Mouse (Mus musculus) bone marrow, adult 2 months (tissue): Measurements from ENCODE around the gene Psd.

ENCODE experiments used
- CTCF ChIP-seq: fragments of 200-500 bp; IDR thresholded peaks from 2 replicates; pipeline ENCODE4 v1.5.1; 2011; ENCODE audit warnings: low read length, control low read depth; ENCODE audit not compliant: control insufficient read depth, insufficient read depth
- POLR2A ChIP-seq: fragments of 200-500 bp; IDR thresholded peaks from 2 replicates; pipeline ENCODE4 v1.6.1; 2011; ENCODE audit warnings: low read depth, mild to moderate bottlenecking, control low read depth, low read length, borderline replicate concordance; ENCODE audit not compliant: control insufficient read depth

DNA sequence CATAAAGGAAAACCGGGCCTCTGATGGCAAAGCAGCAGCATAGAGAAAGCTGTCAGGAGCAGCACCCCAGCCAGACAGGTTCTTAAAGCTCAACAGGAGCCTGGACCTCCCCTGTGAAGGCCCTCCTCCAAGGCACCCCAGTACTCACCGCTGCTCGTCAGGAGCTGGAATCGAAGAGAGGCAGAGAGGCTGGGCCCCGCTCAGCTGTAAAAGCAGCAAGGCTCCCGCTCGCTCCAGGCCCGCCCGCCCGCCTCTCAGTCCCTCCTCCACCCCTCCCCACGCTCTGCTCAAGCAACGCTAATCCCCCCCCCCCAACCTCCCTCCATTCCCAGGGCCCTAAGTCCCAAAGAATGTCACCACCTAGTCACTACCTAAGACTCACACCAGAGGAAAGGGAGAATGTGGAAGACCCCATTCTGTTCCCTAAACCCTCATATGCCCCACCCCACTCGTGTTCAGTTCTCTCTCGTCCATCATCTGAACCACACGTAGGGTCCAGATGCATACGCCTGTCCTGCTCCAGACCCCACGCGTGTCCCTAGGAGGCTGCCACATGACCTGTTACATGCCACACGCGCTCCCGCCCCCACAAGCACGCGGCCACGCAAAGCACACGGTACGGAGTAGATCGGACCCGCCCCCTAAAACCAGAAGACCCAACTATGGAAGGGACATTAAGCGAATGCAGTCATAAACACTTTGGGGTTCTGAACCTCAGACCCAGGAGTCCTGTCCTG, 769 bp downstream of the Psd start:
- no peak for TF ChIP-seq CTCF
- no peak for TF ChIP-seq POLR2A
